Mouse (Mus musculus): ENCODE measurements at regions not wholly inside any gene's neighbourhood (a gene's known extent, or its start where the extent isn't known, plus 50 kb on each side); places are given as distances from the start of the nearest gene placed in this dataset.

DNA sequence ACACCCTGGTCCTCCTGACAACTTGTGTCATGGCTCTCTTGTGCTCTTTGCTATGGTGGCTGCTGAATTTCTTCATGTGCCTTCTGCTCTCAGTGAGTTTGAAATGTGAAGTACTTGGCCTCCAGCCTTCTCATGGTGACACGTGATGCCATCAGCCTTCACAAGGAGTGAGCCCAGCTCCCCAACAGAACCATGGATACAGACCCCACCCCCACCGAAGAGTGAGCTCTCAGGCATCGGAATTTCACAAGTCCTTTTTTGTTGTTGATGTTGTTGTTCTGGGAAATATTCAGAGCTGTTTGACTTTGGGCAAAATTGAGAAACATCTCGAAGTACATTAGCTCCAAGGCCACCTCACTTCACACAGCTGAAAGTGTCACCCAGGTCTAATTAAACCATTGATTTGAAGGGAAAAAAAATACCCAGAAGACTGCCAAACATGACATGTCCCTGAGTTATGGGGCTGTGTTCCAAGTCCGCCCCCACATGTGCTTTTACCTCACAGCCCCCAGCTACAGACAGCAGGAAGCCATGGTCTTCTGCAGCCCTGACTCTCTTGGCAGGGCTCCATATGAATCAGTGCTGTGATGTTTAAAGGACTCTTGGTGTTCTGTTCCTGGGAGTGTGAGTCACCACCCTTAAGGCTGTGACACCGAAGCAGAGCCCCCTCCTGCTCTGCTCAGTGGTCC lies 205.2 kb upstream of the A230072I06Rik start:
- DNase-seq (ENCODE audit: extremely low read depth), result no peak
- no peaks in the 10 kb centered on the region for H3K4me1 ChIP-seq (ENCODE audit: control insufficient read depth in 1 of 2, insufficient read depth in 2 of 2)
- TF ChIP-seq GABPA (IDR thresholded peaks at IDR 0.05; ENCODE audit: insufficient replicate concordance, low read depth, low read length) (no peak), TBP (conservative IDR thresholded peaks at IDR 0.05; ENCODE audit: low read depth, low read length) (no peak), KAT2A (IDR thresholded peaks at IDR 0.05; ENCODE audit: insufficient replicate concordance, low read length) (no peak), MAZ (IDR thresholded peaks at IDR 0.05; ENCODE audit: low read depth, low read length) (no peak), EP300 (IDR thresholded peaks at IDR 0.05; ENCODE audit: low read length) (no peak), BHLHE40 (IDR thresholded peaks at IDR 0.05; ENCODE audit: low read depth, low read length) (no peak), NRF1 (IDR thresholded peaks at IDR 0.05; ENCODE audit: low read depth, low read length) (no peak), USF1 (IDR thresholded peaks at IDR 0.05; ENCODE audit: low read depth, low read length) (no peak), SIN3A (IDR thresholded peaks at IDR 0.05; ENCODE audit: low read length) (no peak), POLR2AphosphoS2 (IDR thresholded peaks at IDR 0.05; ENCODE audit: low read depth, low read length) (no peak), ZMIZ1 (IDR thresholded peaks at IDR 0.05; ENCODE audit: low read depth, low read length) (no peak), USF2 (conservative IDR thresholded peaks at IDR 0.05; ENCODE audit: low read depth, low read length) (no peak), E2F4 (IDR thresholded peaks at IDR 0.05; ENCODE audit: insufficient replicate concordance, low read depth, low read length) (no peak)
- H3K27ac ChIP-seq (ENCODE audit: insufficient read depth, low read depth), result no peak overlapping the region
- H3K4me3 ChIP-seq (replicated peaks in 1 of 3; ENCODE audit: low read depth in 2 of 3, low read length in 2 of 3, poor library complexity in 1 of 3), result no peak overlapping the region
- H3K27me3 ChIP-seq (replicated peaks), result peaks cover 77% of the 10 kb centered on the region
- H3K9me3 ChIP-seq (replicated peaks; ENCODE audit: low read length), result no peaks in the 10 kb centered on the region
- no peaks in the 10 kb centered on the region for H3K79me2 ChIP-seq (replicated peaks; ENCODE audit: control insufficient read depth, extremely low read depth, insufficient read depth, poor library complexity, severe bottlenecking)
- no peak overlapping the region for H3K4me2 ChIP-seq (ENCODE audit: insufficient read depth, low read depth, poor library complexity, severe bottlenecking)
- dilution Hi-C loops (cut with MboI; ENCODE audit: extremely low pct_ligation_motif_present, extremely low pct_unique_long_range_greater_than_20kb, low sequenced_read_pairs), result no loop called here
- H3K36me3 ChIP-seq (replicated peaks in 1 of 2; ENCODE audit: control insufficient read depth in 1 of 2, insufficient read depth in 1 of 2, low read length in 1 of 2), result no peaks in the 10 kb centered on the region
- no peak overlapping the region for H3K9ac ChIP-seq (ENCODE audit: insufficient read depth, low read depth)
- in situ Hi-C loops (cut with MboI; ENCODE audit: low pct_ligation_motif_present, low pct_unique_long_range_greater_than_20kb, low sequenced_read_pairs), result no loop called here

DNA sequence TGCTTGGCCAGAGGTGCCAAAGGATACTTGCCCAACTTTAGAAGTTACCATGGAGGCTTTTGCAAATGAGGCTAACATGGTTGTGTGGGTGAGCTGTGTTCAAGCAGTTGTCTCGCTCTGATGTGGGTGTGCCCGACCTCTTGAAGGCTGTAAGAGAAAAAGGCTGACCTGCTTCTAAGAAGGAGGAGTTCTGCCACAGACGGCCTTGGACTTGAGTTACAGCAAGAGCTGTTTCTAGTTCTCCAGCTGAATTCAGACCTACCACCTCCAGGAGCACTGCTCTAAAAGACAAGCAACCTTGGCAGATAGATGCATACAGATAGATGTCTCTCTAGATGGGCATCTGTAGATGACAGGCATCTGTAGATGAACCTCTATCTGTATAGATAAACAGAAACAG lies 202.7 kb upstream of the A230072I06Rik start:
- Histone ChIP-seq H3K79me2 (replicated peaks; ENCODE audit: control insufficient read depth, extremely low read depth, insufficient read depth, poor library complexity, severe bottlenecking) (no peaks in the 10 kb centered on the region), H3K4me2 (ENCODE audit: insufficient read depth, low read depth, poor library complexity, severe bottlenecking) (no peak overlapping the region), H3K27ac (ENCODE audit: insufficient read depth, low read depth) (no peak overlapping the region), H3K4me3 (replicated peaks in 1 of 3; ENCODE audit: low read depth in 2 of 3, low read length in 2 of 3, poor library complexity in 1 of 3) (no peak overlapping the region), H3K36me3 (replicated peaks in 1 of 2; ENCODE audit: control insufficient read depth in 1 of 2, insufficient read depth in 1 of 2, low read length in 1 of 2) (no peaks in the 10 kb centered on the region), H3K4me1 (ENCODE audit: control insufficient read depth in 1 of 2, insufficient read depth in 2 of 2) (no peaks in the 10 kb centered on the region), H3K27me3 (replicated peaks) (peaks cover 76% of the 10 kb centered on the region), H3K9ac (ENCODE audit: insufficient read depth, low read depth) (no peak overlapping the region), H3K9me3 (replicated peaks; ENCODE audit: low read length) (no peaks in the 10 kb centered on the region)
- dilution Hi-C loops (cut with MboI; ENCODE audit: extremely low pct_ligation_motif_present, extremely low pct_unique_long_range_greater_than_20kb, low sequenced_read_pairs), result no loop called here
- no peak for DNase-seq (ENCODE audit: extremely low read depth)
- in situ Hi-C loops (cut with MboI; ENCODE audit: low pct_ligation_motif_present, low pct_unique_long_range_greater_than_20kb, low sequenced_read_pairs), result no loop called here
- TF ChIP-seq TBP (conservative IDR thresholded peaks at IDR 0.05; ENCODE audit: low read depth, low read length), result no peak
- no peak for TF ChIP-seq MXI1 (IDR thresholded peaks at IDR 0.05; ENCODE audit: low read depth, low read length)
- TF ChIP-seq MAX (IDR thresholded peaks at IDR 0.05; ENCODE audit: low read length), result no peak
- TF ChIP-seq EP300 (IDR thresholded peaks at IDR 0.05; ENCODE audit: low read length), result no peak
- TF ChIP-seq ELF1 (IDR thresholded peaks at IDR 0.05; ENCODE audit: low read depth, low read length), result no peak
- TF ChIP-seq SIN3A (IDR thresholded peaks at IDR 0.05; ENCODE audit: low read length), result no peak
- no peak for TF ChIP-seq MAFK (IDR thresholded peaks at IDR 0.05; ENCODE audit: insufficient replicate concordance, low read length)
- TF ChIP-seq USF2 (conservative IDR thresholded peaks at IDR 0.05; ENCODE audit: low read depth, low read length), result no peak
- TF ChIP-seq IRF4 (IDR thresholded peaks at IDR 0.05; ENCODE audit: low read depth, low read length), result no peak
- no peak for TF ChIP-seq MEF2A (IDR thresholded peaks at IDR 0.05; ENCODE audit: borderline replicate concordance, low read depth, low read length)
- no peak for TF ChIP-seq HCFC1 (IDR thresholded peaks at IDR 0.05; ENCODE audit: low read depth, low read length)
- no peak for TF ChIP-seq CHD2 (IDR thresholded peaks at IDR 0.05; ENCODE audit: low read length)
- TF ChIP-seq JUN (IDR thresholded peaks at IDR 0.05; ENCODE audit: insufficient read depth, low read depth, low read length), result no peak
- TF ChIP-seq ZMIZ1 (IDR thresholded peaks at IDR 0.05; ENCODE audit: low read depth, low read length), result no peak
- TF ChIP-seq NELFE (IDR thresholded peaks at IDR 0.05; ENCODE audit: low read depth, low read length), result no peak
- TF ChIP-seq NRF1 (IDR thresholded peaks at IDR 0.05; ENCODE audit: low read depth, low read length), result no peak
